Mouse (Mus musculus) kidney, adult 2 months (tissue): Measurements from ENCODE around the gene Bcl7c.
"Not testable (repeated sequence)": the region's sequence is repeated elsewhere in the genome, so short reads cannot be mapped to it uniquely, and the experiment has no call there.

Source experiments
- CTCF ChIP-seq: fragments of 200-500 bp; conservative IDR thresholded peaks from 2 replicates; pipeline ENCODE4 v1.5.1; 2011; ENCODE audit warnings: low read depth, mild to moderate bottlenecking, control low read depth, low read length, moderate library complexity, mixed read lengths; ENCODE audit not compliant: insufficient read depth, insufficient read length
- POLR2A ChIP-seq: fragments of 200-500 bp; IDR thresholded peaks from one replicate; pipeline ENCODE4 v1.6.1; 2011; ENCODE audit warnings: low read depth, low read length, control low read depth

DNA sequence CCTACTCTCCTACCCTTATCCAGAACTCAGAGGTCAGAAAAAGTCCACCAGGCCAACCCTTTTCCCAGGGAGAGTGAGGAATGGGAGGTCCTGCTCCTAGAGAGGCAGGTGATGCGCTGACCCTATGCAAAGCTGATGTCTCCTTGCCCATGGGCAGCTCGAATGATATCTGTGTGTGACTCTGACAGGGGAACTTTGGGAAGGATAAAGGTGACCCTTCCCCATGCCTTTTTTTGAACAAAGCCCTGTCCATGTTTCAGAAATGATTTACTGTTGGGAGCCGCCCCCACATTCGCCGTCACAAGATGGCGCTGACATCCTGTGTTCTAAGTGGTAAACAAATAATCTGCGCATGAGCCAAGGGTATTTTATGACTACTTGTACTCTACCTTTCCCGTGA is 90.3 kb downstream of the Bcl7c start:
- TF ChIP-seq POLR2A, CTCF: not testable (repeated sequence)
